Mouse (Mus musculus): ENCODE data around the gene Ptprg. TPM values are rescaled to one million over a fixed set of nuclear protein-coding genes. Genes with fewer than 3 reads are reported as not detected.
A peak's percentile ranks its signal among the peaks of the same experiment; 100 is the strongest.

Ptprg gene
- total RNA-seq, 2 experiments from 2014 or later, result 96.1 to 105 TPM

DNA sequence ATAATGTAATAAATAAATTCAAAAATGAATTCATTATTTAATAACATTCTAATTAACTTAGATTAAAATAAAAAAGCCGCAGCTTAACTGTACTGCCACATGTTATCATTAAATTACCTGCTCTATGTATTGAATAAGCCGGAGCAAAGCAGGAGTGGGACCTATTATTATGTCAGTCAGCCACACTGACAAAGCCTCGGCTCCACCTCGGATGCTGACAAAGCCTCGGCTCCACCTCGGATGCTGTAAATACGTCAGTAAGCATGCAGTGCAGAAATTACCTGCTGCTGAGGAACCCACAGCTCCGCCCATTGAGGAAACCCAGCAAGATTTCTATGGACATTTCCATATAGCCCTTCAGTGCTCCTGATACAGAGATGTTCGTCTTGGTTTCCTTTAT, 429.7 kb downstream of the Ptprg start:
- no peak for DNase-seq (ENCODE audit: low spot score in 2 of 2)
- intact Hi-C loops (cut with DNase I), result no loop called here

DNA sequence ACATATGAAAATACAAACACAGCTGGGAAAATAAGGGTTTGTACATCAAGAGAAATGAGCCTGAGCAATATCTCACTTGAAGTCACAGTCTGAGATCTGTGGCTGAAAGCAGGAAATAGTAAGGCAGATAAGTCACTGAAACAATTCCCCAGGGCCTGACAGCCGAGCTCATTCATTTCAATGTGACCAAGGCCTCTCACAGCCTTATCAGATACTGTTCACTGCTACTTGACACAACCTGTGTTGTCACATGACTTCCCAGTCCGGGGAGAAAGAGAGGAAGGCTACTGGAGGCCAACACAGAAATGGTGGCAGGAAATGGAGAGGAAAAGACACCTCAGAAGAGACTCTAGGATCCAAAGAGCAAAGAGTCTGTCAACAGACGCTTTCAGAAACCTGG, 430.8 kb downstream of the Ptprg start:
- no peak for DNase-seq (ENCODE audit: low spot score in 2 of 2)
- intact Hi-C loops (cut with DNase I), result no loop called here

DNA sequence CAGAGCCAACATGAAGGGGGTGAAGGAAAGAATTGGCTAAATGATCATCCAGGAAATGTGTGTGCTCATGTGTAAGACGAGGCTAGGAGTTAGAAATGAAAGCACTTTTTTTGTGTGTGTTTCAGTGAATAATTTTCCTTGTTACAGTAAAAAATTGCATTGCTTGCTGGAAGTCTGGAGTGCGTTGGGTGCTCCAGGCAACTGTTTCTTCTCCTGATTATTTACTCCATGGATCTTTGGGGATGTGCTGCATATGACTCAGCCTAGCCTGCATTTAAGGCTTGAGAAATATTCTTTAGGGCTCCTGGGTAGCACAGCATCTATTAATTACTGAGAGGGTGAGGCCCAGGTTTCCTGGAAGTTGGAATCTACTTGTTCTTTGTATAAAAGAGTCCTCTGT, 435.6 kb downstream of the Ptprg start:
- no peak for DNase-seq (ENCODE audit: low spot score in 2 of 2)
- intact Hi-C loops (cut with DNase I), result no loop called here

DNA sequence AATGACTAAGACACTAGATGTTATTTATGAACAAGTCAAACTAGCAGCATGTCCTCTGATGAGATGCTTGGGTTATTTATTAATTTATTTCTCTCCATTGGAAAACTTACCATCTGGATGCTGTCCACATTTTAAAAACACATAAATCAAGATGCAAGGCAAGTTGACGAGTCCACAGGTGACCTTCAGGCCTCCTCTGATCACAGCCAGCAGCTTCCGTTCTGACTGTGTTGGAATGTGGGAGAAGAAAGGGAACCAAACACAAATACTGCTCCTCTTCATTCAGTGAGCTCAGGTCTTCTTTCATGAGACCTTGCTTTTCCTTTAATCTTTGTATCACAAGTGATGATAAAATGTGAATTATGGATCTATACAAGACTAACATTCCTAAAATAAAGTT, 437.8 kb downstream of the Ptprg start:
- no peak for DNase-seq (ENCODE audit: low spot score in 2 of 2)
- intact Hi-C loops (cut with DNase I), result loop anchor here (10.0 kb wide), 1 partner anchor 436 kb away; the partner anchor contains the start of gene Ptprg

DNA sequence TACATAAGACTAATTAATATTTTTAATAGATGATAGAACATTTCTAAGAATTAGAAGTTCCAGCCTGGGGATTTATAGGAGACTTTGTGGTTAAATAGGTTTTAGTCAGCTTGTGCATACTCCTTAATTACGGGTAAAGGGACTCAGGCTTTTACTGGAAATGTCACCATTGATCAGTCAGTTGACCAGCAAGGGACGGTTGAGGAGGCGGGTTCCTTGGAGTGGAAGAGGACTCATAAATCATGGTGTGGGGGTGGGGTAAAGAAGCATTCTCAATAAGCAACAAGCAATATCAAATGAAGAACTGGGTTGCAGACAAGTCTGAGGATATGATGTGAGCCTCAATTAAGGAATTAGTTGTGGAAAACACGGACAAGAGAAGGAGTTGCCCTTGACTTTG, 438.8 kb downstream of the Ptprg start:
- intact Hi-C loops (cut with DNase I), result loop anchor here (10.0 kb wide), 1 partner anchor 437 kb away; the partner anchor contains the start of gene Ptprg
- no peak for DNase-seq (ENCODE audit: low spot score in 2 of 2)

DNA sequence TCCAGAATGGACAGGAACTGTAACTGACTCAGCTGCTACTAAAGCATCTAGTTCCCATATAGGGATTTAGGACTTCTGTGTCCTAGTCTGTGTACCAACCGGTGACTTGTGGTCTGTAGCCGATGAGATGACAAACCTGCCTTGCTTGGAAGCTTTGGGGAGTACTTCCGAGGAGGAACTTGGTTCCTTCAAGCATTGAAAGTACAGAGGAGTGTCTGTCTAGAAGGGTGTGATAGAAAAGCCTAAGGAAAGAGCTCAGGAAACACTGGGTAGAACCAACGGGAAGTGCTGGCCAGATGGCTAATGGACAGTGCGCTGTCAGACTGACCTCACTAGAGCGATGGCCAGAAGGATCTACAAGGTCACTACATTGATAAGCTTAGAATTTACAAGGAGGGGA, 439.2 kb downstream of the Ptprg start:
- intact Hi-C loops (cut with DNase I), result loop anchor here (10.0 kb wide), 1 partner anchor 438 kb away; the partner anchor contains the start of gene Ptprg
- DNase-seq (ENCODE audit: low spot score in 2 of 2), result no peak

DNA sequence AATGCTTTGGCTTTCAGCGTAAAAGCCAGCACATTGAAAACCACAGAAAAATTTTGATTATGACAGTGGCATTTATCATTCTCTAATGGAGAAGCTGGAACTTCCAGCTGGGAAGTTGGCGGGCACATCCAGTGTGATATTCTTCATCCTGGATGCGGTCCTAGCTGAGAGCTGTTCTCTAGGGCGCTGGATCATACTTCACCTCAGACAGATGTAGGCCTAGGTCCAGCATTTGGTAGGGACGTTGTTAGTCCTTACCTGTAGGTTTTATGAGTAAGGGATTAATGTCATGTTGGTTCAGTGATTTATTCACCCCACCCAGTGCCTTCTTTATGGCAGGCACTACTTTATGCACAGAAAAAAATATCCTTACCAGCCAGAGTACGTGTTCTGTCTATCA, 444.2 kb downstream of the Ptprg start:
- intact Hi-C loops (cut with DNase I), result loop anchor here (10.0 kb wide), 1 partner anchor 443 kb away; the partner anchor contains the start of gene Ptprg
- no peak for DNase-seq (ENCODE audit: low spot score in 2 of 2)

DNA sequence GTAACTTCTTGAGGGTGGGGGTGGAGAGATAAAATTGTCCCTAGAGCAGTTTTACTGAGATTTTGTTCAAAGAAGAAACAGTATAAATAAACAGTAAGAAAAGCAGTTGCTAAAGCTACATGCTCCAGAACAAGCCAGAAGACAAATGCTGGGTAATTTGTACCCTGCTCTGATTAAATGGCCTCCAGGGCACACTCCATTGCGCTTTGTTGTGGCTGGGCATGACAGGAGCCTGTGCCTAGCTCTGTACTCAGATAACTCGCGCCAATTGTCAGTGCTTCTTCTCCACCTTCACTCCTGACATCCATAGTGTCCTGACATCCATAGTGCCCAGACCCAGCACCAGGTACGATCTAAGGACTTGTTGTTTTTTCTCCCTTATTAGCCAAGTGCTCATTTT, 445.1 kb downstream of the Ptprg start:
- intact Hi-C loops (cut with DNase I), result loop anchor here (10.0 kb wide), 1 partner anchor 444 kb away; the partner anchor contains the start of gene Ptprg
- no peak for DNase-seq (ENCODE audit: low spot score in 2 of 2)

DNA sequence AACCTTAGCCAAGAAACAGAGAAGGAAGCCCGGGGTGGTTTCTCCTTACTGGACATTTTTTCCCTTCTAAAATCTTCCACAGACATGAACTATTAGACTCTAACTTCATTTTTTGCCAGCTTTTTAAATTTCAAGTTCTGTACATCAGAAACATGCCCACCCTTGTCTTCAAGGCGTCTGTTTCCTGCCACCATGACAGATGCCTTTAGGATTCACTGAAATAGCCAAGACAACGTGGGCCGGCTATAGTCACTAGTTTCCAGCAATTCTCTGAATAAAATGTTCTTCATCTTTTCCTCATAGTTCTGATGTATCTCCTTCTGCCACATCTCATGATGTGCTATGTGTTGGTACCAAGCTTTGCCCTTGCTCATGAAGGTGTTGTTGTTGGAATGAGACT, 450.7 kb downstream of the Ptprg start:
- intact Hi-C loops (cut with DNase I), result no loop called here
- peak; percentile 43 to 85 for DNase-seq (ENCODE audit: low spot score in 2 of 2)

DNA sequence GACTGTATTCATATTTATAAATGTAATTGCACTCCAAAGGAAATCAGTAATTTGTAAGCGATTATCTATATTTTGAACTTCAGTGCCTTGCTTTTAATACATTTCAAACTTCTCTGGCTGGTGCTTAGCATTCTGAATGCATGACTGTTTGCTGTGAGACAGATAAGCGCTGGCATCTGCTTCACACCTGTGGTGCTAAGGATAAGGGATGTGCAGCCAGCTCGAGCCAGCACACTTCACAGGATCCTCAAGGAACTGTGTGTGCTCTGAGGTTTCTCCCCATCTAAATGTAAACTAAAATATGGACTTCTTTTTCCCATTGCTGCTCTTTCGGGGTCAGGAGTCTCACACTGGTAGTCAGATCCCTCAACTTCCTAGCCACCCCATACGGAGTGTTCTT, 458.4 kb downstream of the Ptprg start:
- intact Hi-C loops (cut with DNase I), result no loop called here
- DNase-seq (ENCODE audit: low spot score in 2 of 2), result peak; percentile 15 to 27

DNA sequence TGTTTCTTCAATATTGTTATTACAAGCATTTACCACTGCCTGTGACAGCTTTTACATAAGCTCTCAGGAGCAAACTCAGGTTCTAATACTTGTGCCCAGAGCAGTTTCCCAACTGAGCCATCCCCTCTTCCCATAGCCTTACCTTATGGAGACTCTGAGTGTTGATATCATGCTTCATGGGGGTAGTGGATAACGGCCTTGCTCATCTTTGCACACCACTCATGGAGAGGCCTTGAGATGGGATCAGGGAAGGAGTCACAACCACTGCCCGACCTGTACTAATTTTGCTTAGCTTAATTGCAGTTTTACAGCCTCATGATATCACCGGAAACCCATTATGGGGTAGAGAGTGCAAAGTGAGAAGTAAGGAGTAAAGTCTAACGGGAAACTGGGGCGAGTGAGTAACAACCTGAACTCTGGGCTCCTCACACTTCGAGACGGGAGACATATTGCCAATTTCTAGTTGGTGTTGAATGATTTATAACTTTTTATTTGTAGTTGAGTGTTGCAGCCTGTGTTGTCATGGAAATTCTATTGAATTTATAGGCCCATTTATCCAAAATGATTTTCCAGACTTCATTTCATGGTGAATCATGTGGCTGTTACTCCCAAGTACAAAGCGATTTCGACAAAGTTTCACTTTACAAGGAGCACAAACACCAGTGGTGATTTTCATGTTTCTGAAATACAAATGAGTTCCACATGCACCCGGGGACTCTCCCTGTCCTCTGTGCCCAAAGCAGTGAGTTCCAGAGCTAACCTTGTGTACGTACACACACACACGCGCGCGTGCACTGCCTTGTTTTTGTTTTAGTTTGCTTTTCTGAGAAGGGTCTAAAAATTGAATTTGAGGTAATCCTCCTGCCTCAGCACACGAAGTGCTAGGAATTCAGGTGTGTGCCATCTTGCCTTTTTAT, 472.7 kb downstream of the Ptprg start:
- intact Hi-C loops (cut with DNase I), result no loop called here
- DNase-seq (ENCODE audit: low spot score in 2 of 2), result no peak

DNA sequence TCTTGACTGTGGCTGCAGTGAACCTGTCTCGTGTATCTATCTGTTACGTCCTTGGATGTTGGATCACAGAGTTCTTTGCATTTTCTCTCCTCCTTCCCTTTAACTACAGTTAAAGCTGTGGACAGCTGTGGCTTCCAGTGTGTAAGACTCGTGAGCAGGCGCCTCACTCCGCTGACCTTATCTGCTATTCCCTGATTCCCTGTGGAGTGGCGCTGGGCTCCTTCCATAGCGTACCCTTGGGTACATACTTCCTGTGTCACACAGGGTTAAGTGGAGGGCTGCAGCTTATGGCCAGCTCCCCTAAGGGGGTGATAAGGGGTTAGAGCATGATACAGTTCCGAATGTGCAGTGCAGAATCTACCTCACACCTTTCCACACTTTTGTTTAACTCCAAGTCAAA, 473.9 kb downstream of the Ptprg start:
- no peak for DNase-seq (ENCODE audit: low spot score in 2 of 2)
- intact Hi-C loops (cut with DNase I), result no loop called here

DNA sequence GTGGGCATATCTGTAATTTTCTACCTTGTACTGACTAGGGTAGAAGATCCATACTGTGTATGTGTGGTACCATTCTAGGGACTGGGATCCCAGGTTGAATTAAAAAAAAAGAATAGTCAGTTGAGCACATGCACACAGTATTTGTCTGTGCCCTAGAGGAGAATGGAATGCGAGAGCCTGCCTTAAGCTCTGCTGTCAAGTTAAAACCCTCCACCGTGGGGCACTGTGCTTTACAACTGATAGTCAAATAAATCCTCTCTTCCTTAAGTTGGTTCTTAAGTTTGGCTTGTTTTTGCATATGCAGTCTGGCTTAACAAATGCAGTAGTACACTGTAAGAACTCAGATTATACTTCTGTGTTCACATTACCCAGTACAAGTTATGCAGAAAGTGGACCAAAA, 476.6 kb downstream of the Ptprg start:
- no peak for DNase-seq (ENCODE audit: low spot score in 2 of 2)
- intact Hi-C loops (cut with DNase I), result no loop called here

DNA sequence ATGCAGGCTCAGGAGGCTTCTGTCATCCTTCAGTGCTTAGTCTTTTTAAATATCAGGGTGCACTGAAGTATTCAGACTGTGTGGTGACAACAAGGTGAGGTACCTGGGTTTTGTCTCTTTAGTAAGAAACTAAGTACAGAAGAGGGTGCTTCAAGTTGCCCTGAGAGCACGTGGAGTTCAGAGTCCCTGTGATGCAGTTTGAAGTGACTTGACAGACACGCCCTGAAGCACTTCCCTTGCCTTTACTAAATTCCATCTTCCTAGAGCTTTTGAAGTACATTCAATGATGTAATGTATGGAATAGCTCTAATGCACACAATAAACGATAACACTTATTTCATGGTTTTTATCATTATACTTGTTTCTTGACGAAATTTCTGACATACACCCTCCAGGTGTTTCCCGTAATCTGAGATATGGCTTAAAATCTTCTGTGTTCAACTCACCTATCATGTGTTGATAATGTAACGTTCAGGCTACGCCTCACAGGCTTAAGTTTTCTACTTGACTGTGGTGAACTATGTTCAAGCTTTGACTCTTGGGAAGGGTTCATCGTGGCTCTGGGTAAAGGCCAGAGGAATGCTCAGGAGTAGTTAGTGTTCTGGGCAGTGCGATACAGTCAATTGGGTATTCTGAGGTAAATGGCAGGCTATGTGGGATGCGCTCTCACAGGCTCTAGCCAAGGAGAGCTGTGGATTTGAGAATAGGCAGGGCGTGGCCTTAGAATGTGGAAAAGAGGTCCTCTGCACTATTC, 483.4 kb downstream of the Ptprg start:
- no peak for DNase-seq (ENCODE audit: low spot score in 2 of 2)
- intact Hi-C loops (cut with DNase I), result no loop called here

DNA sequence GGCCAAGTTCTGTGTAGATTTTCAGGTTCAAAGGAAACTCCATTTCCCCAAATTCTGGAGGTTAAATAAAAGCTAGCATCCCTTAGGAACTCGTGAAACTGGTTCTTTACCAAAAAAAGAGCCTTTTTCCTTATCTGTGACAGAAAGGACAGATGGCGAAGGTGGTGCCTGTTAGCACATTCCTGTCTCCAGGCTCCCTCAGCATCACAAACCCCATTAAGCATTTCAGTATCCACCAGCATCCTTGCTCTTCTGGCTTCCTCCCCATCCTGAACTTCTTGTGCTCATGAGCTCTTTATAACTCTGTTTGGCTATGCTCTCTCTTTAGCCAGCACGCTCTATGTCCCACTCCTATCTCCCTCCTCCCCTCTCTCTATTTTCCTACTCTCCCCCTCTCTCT, 486.4 kb downstream of the Ptprg start:
- peak in 1 of 2 experiments; percentile 37 for DNase-seq (ENCODE audit: low spot score in 2 of 2)
- intact Hi-C loops (cut with DNase I), result no loop called here

DNA sequence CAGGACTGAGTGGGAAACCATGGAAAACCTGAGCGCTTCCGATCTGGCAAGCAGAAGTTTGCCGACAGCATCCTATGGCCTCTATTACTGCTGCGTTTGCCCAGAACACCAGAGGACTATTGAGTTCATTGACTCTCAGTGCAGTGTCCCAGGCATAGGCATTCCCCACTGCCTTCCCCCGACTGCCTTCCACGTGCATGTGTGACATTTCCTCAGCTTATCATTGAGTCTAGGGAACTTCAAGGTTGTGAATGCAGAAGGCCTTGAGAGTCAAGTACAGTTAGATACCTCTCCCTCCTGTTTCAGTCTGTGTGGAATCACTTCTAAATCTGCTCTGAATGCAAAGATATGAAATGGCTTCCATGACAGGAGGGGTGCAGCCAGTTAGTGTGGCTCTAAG, 488.2 kb downstream of the Ptprg start:
- intact Hi-C loops (cut with DNase I), result no loop called here

DNA sequence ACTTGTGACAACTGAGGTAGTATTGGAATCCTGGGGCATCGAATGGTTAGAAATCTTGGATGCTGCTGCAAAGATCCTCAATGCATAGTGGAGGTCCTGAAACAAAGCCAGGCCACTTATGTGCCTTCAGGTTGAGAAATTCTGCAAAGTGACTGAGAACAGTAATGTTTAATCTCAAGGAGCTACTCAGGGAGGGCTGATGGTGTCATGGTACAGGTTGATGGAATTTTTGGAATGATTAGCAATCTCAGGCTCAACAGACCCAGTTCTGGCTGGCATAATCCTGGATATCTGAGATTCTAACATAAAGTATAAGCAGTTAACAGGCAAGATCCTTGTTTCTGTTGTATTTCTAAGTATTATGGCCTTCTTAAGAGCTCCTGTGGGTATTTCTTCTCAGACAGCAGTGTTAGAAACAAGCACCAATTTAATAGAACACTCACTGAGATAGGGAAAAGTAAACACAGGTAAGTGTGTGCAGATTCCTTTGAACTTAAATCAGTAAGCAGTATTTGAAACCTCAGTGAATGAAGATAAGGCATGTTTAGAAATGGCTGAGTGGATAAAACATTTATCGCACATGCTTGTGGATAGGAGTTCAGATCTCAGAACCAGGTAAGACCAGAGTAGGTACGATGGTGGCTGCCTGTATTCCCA, 493.0 kb downstream of the Ptprg start:
- intact Hi-C loops (cut with DNase I), result no loop called here
- no peak for DNase-seq (ENCODE audit: low spot score in 2 of 2)

More for the DNA sequence above, 488.2 kb downstream of the Ptprg start:
- no peak for DNase-seq (ENCODE audit: low spot score in 2 of 2)

DNA sequence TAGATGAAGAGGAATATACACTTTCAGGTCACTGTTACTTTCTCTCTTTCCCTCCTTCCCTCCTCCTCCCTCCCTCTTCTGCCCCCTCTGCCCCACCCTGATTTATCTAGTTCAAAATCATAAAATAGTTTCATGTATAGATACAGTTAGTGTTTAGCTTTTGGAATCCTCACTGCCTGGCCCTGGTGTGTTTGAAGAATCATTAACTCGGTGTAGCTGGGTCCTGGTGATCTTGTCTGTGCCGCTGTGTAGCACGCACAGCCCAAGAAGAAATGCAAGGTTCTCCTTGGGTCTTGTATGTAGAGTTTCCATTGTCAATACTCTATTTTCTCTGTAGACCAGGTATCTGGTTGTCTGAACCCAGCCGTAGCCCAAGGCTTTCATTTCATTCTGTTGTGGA, 494.3 kb downstream of the Ptprg start:
- intact Hi-C loops (cut with DNase I), result no loop called here
- DNase-seq (ENCODE audit: low spot score in 2 of 2), result no peak

DNA sequence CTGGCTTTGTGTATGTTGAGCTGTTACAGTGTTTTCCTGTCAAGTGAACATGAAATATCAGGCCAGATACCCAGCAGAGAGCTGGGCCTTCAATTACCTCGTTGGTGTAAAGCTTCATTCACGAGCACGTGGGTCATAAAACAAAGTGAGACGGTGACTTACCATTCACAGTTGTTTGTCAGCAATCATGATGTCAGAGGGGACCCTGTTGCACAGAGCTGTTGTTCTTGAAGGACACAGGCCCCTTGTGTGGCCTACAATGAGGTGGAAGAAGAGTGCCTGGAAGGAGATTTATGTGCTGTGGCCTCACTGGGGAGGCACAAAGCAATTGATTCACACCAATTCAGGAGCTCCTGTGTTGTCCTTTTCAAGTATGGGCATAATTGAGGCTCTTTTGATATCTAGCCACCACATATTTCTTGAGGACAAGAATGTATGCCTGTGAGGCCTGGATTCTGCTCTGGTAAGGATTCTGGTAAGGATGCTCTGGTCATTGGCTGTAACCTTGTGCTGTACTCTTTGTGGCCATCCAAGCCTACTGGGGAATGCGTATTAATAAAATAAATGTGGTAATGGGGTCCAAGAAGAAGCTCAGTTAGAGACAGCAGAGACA, 503.7 kb downstream of the Ptprg start:
- no peak for DNase-seq (ENCODE audit: low spot score in 2 of 2)
- intact Hi-C loops (cut with DNase I), result no loop called here

DNA sequence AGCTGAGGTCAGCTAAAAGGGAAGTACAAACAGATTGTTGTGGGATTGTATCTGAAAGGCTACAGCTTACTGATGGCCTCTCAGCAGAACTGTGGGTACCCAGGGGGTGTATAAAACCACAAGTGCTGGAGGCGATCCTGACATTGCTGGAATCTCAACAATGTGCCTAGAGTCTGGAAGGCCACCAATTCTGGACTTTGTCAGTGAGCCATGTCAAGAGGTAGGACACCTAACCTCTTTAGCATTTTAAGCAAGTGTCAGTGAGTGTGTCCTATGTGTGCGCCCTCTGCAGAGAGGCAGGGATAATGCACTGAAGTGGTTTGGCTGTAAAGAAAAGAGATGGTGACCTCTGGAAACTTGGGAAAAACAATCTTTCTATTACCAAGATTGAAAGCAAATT, 504.5 kb downstream of the Ptprg start:
- intact Hi-C loops (cut with DNase I), result no loop called here
- no peak for DNase-seq (ENCODE audit: low spot score in 2 of 2)
